Mouse (Mus musculus) effector memory CD4-positive, alpha-beta T cell, adult 5 months (primary cell): ENCODE data around the gene Serpina3k. TPM values are rescaled to one million over a fixed set of nuclear protein-coding genes. Genes with fewer than 3 reads are reported as not detected.

Experiments used
- polyA plus RNA-seq: library from polyadenylated mRNA; unstranded; fragments of 100-300 nt; shearing (Covaris generic); gene quantifications from one replicate; pipeline ENCODE4 v1.2.1, GENCODE M21; 2017

Gene Serpina3k
- not detected for polyA plus RNA-seq

GRCm38 (mm10) chr12:104338226-104338625 is at the start of gene Serpina3k, which contains the start of gene Serpina3m:
TSS of gene Serpina3k (plus strand) at chr12:104338486.
TSS of gene Serpina3m (plus strand) at chr12:104338486.

GRCm38 (mm10) chr12:104314253-104314652 is 24.0 kb upstream of the Serpina3k start, which contains the start of gene Serpina3j:
TSS of gene Serpina3j (plus strand) at chr12:104314553.

Other genes with a start within 250 kb of the Serpina3k start
- not detected for gene Serpina5, start 237.4 kb upstream of the Serpina3k start, polyA plus RNA-seq
- gene Serpina3a, start 225.8 kb upstream of the Serpina3k start, polyA plus RNA-seq, result not detected
- gene Serpina3b, start 210.5 kb upstream of the Serpina3k start, polyA plus RNA-seq, result not detected
- not detected for gene Serpina3c, start 184.6 kb upstream of the Serpina3k start, polyA plus RNA-seq
- gene Serpina3f, start 123.9 kb upstream of the Serpina3k start, polyA plus RNA-seq, result 4.9 TPM
- gene Serpina3g, start 102.2 kb upstream of the Serpina3k start, polyA plus RNA-seq, result 38.6 TPM
- not detected for gene Serpina3i, start 75.4 kb upstream of the Serpina3k start, polyA plus RNA-seq
- not detected for gene Serpina3j, start 23.9 kb upstream of the Serpina3k start, polyA plus RNA-seq
- not detected for gene Serpina3m, start within 50 bp of the Serpina3k start, polyA plus RNA-seq
- gene Serpina3n, start 68.2 kb downstream of the Serpina3k start, polyA plus RNA-seq, result not detected
- not detected for gene Gsc, start 134.8 kb downstream of the Serpina3k start, polyA plus RNA-seq